Comparison of ENCODE assay signal across 8 mouse cellular contexts in the genomic region with DNA sequence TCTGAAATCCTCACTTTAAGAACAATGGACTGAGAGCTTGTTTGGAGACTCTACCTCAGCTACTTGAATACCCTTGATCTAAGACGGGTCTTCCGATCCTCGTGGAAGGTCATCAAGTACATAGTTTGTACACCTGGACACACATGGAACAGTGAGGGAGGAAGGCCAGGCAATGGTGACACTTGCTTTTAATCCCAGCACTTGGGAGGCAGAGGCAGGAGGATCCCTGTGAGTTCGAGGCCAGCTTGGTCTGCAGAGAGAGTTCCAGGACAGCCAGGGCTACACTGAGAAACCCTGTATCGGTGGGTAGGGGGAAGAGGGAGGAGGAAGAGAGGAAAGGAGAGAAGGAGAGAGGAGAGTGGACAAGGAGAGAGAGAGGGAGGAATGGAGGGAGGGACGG. TPM values are rescaled to one million over a fixed set of nuclear protein-coding genes. Genes with fewer than 3 reads are reported as not detected.
DNase-seq lines count a peak whose midpoint lies in the region; ATAC-seq and TF ChIP-seq lines count a peak whose summit lies in the region.

No protein-coding gene starts in this region.

- TF ChIP-seq POLR2A in kidney, adult 2 months (IDR thresholded peaks at IDR 0.05; ENCODE audit: low read depth, low read length) = no peak

- H3K36me3 ChIP-seq in kidney, adult 2 months (ENCODE audit: control insufficient read depth, insufficient read depth, low read length) = no peaks in the 10 kb centered on the region
- no peaks in the 10 kb centered on the region for H3K36me3 ChIP-seq in embryonic facial prominence, embryonic 10.5 days (replicated peaks)
- H3K36me3 ChIP-seq in limb, embryonic 13.5 days = no peaks in the 10 kb centered on the region

- H3K4me3 ChIP-seq in kidney, adult 2 months (ENCODE audit: insufficient read depth, low read depth, low read length) = no peak overlapping the region
- peak overlapping the region; percentile 81 for H3K4me3 ChIP-seq in embryonic facial prominence, embryonic 10.5 days
- H3K4me3 ChIP-seq in limb, embryonic 13.5 days = no peak overlapping the region

- peak; percentile 60 for DNase-seq in cerebellum, adult 9-11 months
- DNase-seq in cerebellum, adult 8-10 months = no peak
- no peak for DNase-seq in kidney, adult 2 months
- no peak for DNase-seq in kidney, postnatal 10 days
- DNase-seq in embryonic facial prominence, embryonic 10.5 days (ENCODE audit: low spot score) = no peak
- DNase-seq in frontal cortex, adult 2 months (ENCODE audit: extremely low spot score in 1 of 2, low spot score in 1 of 2) = no peak
- DNase-seq in yolk sac, embryonic 10.5 days (ENCODE audit: low spot score) = no peak

- no peak overlapping the region for H3K9ac ChIP-seq in limb, embryonic 13.5 days

- peaks cover 3% of the 10 kb centered on the region; the same call in 1 of the 2 replicates for H3K4me1 ChIP-seq in kidney, adult 2 months (ENCODE audit: control insufficient read depth, insufficient read depth, low read length)
- H3K4me1 ChIP-seq in embryonic facial prominence, embryonic 10.5 days = peaks cover 7% of the 10 kb centered on the region
- H3K4me1 ChIP-seq in limb, embryonic 13.5 days = peaks cover 3% of the 10 kb centered on the region; the same call in 1 of the 2 replicates

- peak overlapping the region; percentile 100; the same call in 1 of the 2 replicates for H3K4me2 ChIP-seq in limb, embryonic 13.5 days (replicated peaks)

- no peak for ATAC-seq in limb, embryonic 13.5 days (ENCODE audit: low FRiP score, low read depth)

- TF ChIP-seq CTCF in kidney, adult 2 months (conservative IDR thresholded peaks at IDR 0.05; ENCODE audit: insufficient read depth, insufficient read length, low read depth, low read length) = no peak

- 0 out of 2 replicates have a peak overlapping the region, but pooled peaks have one; percentile 6 for H3K27ac ChIP-seq in kidney, adult 2 months (ENCODE audit: insufficient read depth, low read depth, low read length)
- H3K27ac ChIP-seq in embryonic facial prominence, embryonic 10.5 days (replicated peaks) = no peak overlapping the region
- no peak overlapping the region for H3K27ac ChIP-seq in limb, embryonic 13.5 days

- H3K27me3 ChIP-seq in kidney, adult 2 months (replicated peaks; ENCODE audit: control insufficient read depth, insufficient read depth, low read length) = no peaks in the 10 kb centered on the region; the same call in 1 of the 2 replicates
- H3K27me3 ChIP-seq in embryonic facial prominence, embryonic 10.5 days (replicated peaks; ENCODE audit: low read depth, poor library complexity, severe bottlenecking) = peaks cover 26% of the 10 kb centered on the region
- peaks cover 28% of the 10 kb centered on the region for H3K27me3 ChIP-seq in limb, embryonic 13.5 days

- H3K9me3 ChIP-seq in embryonic facial prominence, embryonic 10.5 days = no peaks in the 10 kb centered on the region
- H3K9me3 ChIP-seq in limb, embryonic 13.5 days = no peaks in the 10 kb centered on the region

- 80% methylated on average over 6 of the region's 6 CpGs for WGBS in kidney, adult 2 months
- WGBS in embryonic facial prominence, embryonic 10.5 days = 80% methylated on average over 6 of the region's 6 CpGs
- 82% methylated on average over 6 of the region's 6 CpGs for WGBS in limb, embryonic 13.5 days

RNA-seq across cellular contexts. Expression of a gene that starts 0.6 kb away (rescaled TPM):
- polyA plus RNA-seq in kidney, adult 2 months (2012; rRNA removed) = 9.2 and 9.7 TPM in 2 replicates
- polyA plus RNA-seq in embryonic facial prominence, embryonic 10.5 days (2016; fragmentation: Nextera tagmentation; extraction: Ambion mirVana) = 14.9 and 15.3 TPM in 2 replicates
- 12.3 and 13.9 TPM in 2 replicates for polyA plus RNA-seq in limb, embryonic 13.5 days (2015; fragmentation: Nextera tagmentation; extraction: Ambion mirVana)
- 30.6 and 35.0 TPM in 2 replicates for polyA plus RNA-seq in frontal cortex, adult 2 months (2012; rRNA removed)

RNA-seq across cellular contexts. Expression of a gene that starts 25.9 kb away (rescaled TPM):
- 13.9 and 17.2 TPM in 2 replicates for polyA plus RNA-seq in kidney, adult 2 months (2012; rRNA removed)
- 18.6 and 19.1 TPM in 2 replicates for polyA plus RNA-seq in embryonic facial prominence, embryonic 10.5 days (2016; fragmentation: Nextera tagmentation; extraction: Ambion mirVana)
- 17.5 and 17.7 TPM in 2 replicates for polyA plus RNA-seq in limb, embryonic 13.5 days (2015; fragmentation: Nextera tagmentation; extraction: Ambion mirVana)
- 14.0 and 16.2 TPM in 2 replicates for polyA plus RNA-seq in frontal cortex, adult 2 months (2012; rRNA removed)
